Mouse (Mus musculus): ENCODE results near the gene Acy3.
"Not testable (repeated sequence)": the region's sequence is repeated elsewhere in the genome, so short reads cannot be mapped to it uniquely, and the experiment has no call there.

The Acy3 gene

DNA sequence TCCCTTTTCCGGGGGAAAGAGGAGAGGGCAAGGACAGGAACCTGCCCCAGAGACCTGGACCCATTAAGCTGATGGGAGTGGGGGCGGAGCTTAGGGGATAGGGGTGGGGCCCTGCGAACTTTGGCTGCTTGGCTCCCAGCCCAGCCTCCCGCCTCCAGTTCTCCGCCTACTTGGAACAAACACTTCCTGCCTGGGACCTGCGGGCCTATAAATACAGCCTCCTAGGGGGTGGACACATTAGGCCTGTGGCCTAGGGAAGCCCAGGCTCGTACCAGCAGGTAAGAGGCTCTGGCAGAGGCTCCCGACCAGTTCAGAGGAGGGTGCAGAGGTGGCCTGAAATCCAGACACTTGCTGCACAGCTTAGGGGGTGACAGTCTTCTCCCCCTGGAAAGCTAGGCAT lies at the start of gene Acy3:
TSS of gene Acy3 (plus strand) at position 237 of the 400 bp plus-strand sequence.
- peak; percentile 91 for DNase-seq (ENCODE audit: low read depth, low spot score)

DNA sequence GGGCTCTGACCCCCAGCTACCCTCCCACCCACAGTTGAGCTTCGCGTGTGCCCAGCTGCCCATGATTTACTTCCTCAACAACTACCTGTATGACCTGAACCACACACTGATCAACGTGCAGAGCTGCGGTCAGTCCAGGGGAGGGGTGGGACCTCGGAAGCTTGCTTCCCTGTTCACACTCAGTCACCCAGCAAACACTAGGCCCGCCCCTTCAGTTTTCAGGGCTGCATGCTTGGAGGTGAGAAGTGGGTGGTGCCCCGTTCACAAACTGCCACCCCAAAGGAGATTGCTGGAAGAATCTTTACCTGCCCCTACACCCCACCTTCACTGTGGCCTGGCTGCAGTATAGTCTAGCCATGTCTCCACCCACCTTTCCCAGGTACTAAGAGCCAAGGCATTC lies 44.1 kb upstream of the Acy3 start:
- DNase-seq (ENCODE audit: low read depth, low spot score), result no peak

DNA sequence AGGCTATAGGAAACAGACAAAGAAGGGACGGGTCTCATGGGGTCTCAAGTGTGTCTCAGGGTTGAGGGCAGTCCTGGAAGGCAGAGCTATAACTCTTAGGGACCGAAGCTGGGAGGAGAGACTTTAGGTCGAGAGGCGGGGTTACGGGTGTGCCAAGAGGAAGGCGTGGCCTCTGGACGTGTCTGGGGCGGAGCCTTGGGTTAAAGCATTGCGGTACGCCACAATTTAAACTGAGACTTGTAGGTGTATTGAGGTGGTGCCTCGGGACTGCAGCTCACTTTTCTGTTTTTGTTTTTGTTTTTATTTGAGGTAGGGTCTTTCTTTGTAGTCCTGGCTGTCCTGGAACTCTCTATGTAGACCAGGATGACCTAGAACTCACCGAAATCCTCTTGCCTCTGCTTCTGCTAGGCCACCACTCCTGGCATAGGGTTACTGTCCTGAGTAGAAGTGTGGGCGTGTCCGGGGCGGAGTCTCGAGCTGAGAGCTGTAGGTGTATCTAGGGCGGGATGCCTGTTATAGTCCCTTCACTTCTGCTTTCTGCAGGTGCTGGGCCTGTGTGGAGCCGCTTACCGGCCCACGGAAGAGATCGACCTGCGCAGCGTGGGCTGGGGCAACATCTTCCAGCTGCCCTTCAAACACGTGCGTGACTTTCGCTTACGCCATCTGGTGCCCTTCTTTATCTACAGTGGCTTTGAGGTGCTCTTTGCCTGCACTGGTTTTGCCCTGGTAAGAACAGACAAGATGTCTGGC lies 43.2 kb upstream of the Acy3 start:
- DNase-seq (ENCODE audit: low read depth, low spot score), result peak; percentile 92

DNA sequence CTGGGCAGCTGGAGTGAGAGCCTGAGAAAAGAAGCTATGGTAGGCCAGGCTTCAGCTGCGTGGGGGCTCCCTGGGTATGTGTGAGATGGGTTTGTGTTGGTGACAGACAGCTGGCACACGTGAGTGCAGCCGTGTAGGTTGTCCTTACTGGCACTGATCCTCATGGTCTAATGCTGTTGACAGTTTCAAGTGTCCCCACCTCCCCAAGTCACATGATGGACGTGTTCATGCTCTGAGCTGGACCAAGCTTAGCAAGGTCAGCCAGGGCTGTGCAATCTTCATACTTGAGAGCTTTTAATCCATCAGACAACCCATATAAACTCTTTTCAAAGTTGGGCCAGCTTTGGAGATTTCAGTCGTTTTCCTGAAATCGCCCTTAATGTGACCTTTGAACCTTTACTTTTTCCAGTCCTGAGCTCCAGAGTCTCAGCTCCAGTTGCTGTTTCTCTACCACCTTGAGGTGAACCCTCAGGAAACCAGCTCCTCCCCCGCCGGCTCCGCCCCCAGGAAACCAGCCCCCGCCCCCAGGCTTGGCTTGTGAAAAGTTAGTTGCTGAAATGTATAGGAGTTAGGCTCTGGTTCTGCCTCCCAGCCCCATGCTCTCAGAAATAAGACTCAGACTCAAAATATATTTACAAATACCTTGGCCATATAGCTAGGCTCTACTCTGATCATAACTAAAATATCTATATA lies 40.4 kb upstream of the Acy3 start:
- peak; percentile 55 for DNase-seq (ENCODE audit: low read depth, low spot score)

DNA sequence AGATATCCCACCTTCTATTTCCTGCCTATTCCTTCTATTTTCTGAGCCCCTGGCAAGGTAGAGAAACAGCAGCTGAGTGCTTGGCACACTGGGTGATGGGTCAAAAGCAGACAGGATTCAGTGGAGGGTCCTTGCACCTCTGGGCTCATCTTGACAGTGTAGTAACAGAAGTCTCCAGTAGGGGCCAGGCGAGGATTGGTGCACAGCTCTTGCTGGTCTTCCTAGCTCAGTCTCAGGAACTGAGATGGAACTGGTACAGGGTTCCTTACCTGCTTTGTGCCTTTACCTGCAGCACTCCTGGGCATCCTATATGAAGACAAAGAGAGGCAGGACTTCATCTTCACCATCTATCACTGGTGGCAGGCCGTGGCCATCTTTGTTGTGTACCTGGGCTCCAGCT lies 39.7 kb upstream of the Acy3 start:
- peak; percentile 80 for DNase-seq (ENCODE audit: low read depth, low spot score)

DNA sequence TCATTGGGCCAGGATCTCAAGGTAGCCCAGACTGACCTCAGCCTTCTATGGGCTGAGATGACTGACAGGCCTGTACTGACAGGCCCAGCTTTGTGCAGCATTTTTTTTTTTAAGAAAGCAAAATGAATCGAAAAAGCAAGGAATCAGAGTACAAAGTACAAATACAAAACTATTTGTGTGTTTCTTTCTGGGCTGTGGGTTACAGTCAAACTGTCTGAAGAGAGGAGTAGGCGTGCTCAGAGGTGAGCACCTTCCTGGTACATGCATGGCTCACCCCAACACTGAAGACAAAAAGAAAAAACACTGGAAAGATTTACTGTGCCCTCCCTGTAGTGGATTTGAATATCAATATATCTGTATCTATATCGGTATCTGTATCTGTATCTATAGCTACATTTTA lies 38.6 kb upstream of the Acy3 start:
- no peak for DNase-seq (ENCODE audit: low read depth, low spot score)

DNA sequence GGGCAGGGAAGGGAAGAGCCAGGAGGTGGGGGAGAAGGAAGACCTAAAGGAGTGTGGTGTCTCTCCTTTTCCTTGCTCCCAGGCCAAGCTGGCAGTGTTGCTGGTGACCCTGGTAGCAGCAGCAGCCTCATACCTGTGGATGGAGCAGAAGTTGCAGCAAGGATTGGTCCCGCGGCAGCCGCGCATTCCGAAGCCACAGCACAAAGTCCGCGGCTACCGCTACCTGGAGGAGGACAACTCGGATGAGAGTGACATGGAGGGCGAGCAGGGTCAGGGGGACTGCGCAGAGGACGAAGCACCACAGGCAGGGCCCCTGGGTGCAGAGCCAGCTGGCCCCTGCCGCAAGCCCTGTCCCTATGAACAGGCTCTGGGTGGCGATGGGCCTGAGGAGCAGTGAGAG lies 37.8 kb upstream of the Acy3 start:
- no peak for DNase-seq (ENCODE audit: low read depth, low spot score)

DNA sequence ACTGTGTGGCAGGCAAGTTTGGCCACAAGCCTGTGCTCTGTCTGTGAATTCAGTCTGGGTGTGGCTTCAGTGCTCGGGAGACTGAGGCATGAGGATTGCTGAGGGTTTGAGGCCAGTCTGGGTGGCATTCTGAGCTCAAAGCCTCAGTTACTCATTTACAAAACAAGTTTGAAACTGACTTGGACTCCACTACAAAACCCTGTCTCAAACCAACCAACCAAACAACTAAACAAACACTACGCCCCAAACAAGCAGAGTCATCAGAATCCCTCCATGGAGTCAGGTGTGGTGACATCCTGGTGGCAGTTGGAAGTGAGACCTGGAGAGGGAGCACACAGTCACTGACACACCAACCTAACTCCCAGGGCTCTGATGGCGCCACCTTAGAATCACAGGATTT lies 36.0 kb upstream of the Acy3 start:
- DNase-seq (ENCODE audit: low read depth, low spot score), result no peak

DNA sequence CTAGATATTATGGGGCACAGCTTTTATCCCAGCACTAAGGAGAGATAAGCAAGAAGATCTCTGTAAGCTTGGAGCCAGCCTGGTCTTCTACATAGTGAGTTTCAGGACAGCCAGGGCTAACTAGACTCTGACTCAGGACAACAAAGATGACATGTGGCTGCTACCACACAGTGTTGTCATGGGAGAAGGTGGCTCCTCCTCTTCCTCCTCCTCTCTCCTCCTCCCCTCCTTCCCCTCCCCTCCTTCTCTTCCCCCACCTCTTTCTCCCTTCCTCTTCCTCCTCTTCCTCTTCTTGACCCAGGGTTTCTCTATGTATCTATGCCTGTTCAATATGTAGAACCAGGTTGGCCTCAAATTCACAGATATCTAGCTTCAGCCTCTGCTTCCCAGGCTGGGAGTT lies 34.9 kb upstream of the Acy3 start:
- no peak for DNase-seq (ENCODE audit: low read depth, low spot score)

DNA sequence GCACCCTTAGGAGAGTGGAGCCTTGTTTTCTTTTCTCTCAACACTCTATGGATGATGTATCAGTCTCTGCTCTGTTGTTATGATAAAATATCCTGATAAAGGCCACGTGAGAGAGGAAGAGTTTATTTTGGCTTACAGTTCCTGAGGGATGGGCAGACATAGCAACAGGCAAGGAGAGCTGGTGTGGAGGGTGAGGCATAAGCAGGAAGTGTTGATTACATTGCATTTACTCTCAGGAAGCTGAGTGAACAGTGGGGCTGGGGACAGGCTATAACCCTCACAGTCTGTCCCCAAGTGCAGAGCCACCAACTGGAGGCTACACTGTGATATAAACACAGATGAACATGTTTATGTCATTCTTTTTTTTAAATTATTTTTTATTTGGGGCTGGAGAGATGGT lies 34.3 kb upstream of the Acy3 start:
- no peak for DNase-seq (ENCODE audit: low read depth, low spot score)

DNA sequence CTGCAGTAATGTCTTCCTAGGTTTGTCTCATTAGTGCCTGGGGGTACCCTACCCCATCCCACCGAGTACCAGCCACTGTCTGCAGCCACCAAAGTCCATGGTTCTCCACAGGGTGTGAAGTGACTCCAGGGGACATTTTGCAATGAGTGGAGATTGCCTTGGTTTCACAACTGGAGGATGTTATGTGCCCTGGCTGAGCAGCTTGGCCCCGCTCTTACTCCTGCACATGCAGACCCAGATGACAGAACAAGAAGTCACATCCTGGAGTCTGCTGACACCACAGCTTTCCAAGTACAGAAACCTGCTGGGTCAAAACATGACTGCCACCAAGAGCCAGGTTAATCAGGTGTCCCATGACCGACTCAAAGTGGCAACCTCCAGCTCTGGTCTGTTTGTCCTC lies 31.3 kb upstream of the Acy3 start:
- no peak for DNase-seq (ENCODE audit: low read depth, low spot score)

DNA sequence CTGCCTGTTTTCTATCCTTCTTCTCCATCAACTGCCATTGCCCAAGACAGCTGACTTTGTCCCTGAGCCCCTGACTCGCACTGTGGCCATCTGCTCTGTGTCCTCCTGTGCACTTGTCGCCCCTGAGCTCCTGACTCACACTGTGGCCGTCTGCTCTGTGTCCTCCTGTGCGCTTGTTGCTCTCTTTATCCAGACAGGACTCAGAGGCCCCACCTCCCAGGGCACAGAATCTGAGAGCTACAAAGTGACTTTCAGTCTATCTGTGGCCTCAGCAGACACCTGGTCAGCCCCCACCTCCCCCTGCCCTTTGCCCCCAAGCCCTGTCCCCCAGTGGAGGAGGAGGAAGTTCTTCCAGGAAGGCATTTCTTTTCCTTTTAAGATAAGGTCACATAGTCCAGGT lies 30.6 kb upstream of the Acy3 start:
- no peak for DNase-seq (ENCODE audit: low read depth, low spot score)

DNA sequence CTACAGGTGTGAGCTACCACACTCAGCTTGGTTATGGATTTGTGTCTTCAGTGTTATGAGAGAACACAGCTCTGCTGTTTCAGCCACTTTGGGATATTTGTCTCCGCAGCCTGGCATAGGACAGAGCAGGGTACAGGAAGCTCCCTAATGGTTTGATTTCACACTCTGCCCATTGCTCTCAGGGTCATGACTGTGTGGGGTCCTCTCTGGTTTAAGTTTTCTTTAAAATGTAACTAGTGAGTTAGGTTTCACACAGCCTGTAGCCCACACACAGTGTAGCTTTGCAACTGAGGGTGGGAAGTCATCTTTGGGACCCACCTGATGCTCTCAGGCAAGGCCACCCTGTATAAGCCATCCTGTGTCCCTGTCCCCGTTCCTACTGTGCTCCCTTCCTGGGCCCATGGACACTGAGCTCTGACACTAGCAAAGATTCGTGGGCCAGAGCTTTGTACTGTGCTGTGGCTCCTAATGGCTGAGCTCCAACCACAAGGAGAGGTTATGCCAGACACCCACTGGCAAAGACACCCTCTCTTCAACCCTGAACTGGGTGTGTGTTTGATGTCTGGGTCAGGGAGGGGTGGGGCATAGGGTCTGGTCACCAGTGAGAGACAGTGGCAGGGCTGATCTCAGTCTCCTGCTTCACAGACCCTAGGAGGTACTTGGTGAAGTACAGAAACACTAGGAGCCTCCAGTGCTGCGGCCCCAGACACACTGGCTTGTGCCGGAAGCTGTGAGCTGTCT lies 28.9 kb upstream of the Acy3 start:
- DNase-seq (ENCODE audit: low read depth, low spot score), result not testable (repeated sequence)

DNA sequence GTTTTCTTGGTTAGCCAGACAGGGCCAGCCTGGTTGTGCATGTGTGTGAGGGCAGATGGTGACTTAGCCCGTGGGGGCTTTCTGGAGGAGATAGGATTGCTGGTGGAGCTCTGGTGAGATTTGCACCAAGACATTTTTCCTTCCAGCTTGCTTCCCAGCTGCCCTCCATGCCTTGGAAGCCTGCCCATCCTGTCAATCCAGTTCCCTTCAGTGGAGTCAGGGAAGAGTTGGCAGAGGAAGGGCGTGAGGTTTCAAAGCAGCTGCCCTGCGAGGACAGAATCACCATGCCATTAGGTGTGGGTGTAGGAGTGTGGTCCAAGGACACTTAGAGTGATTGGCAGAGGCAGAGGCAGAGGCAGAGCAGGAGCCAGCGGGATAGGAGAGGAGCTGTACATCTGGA lies 27.9 kb upstream of the Acy3 start, which contains the start of gene Aldh3b3:
TSS of gene Aldh3b3 (plus strand) at position 176 of the 400 bp plus-strand sequence.
- DNase-seq (ENCODE audit: low read depth, low spot score), result no peak

DNA sequence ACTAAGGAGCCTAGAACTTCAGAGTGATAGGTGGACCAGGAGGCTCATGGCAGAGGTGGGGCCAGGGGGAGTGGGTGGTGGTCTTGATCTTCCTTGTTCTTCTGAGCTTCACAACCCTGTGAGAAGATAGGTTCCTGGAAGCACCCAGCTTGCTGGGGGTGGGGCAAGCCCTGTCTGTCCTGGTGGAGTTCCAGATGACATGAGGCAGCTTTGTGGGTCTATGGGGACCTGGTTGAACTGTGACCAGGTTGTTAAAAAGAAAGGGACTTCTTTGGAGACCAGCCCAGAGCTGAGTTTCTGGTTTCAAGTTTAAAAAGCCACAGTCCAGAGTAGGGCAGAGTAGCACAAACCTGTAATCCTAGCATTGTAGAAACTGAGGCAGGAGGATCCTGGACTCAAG lies 27.3 kb upstream of the Acy3 start:
- DNase-seq (ENCODE audit: low read depth, low spot score), result no peak

DNA sequence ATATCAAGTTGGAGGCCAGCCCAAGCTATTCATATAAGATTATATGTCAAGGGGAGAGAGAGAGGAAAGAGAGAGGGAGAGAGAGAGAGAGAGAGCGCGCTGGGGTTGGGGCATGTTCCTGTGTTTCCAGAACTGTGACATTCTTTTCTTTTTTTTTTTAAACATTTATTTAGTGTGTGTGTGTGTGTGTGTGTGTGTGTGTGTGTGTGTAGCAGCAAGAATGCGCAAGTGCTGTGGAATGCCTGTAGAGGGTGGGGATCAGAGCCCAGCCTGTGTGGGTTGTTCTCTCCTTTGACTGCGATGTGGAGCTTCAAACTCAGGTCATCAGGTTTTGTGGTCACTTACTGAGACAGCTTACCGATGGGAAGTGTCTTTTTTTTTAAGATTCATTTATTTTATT lies 26.2 kb upstream of the Acy3 start:
- DNase-seq (ENCODE audit: low read depth, low spot score), result no peak

DNA sequence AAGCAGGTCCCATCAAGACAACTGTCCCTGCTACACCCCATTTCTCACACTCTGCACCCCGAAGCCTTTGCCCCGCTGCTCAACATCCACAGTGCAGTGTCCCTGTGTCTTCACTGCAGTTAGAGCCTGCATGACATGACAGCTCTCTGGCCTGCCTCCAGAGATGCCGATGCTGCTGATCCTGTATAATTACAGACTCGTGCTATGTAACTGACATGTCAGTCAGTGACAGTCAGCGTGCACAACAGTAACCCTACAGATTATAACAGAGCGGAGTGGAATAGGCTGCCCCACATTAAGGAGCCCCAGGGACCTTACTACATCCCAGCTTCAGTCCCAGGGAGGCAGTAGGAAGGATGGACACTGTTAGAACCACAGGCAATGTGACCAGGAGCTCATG lies 24.6 kb upstream of the Acy3 start:
- not testable (repeated sequence) for DNase-seq (ENCODE audit: low read depth, low spot score)

DNA sequence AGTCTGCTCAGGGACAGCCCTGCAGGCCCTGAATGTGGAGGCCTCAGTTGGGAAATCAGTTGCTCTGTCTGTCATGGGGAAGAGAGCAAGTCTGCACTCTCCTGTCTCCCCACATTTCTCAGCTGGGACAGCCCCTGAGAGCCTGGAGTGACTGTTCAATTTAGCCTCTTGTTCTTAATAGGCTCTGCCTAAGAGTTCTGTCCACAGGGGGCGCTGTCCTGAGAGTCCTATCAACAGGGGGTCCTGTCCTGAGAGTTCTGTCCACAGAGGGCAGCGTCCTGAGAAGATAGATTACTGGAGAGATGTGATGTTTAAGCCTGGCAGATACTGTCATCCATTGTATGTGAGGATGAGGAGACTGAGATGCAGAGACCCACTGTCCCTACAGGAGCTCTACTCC lies 23.9 kb upstream of the Acy3 start:
- peak; percentile 62 for DNase-seq (ENCODE audit: low read depth, low spot score)

DNA sequence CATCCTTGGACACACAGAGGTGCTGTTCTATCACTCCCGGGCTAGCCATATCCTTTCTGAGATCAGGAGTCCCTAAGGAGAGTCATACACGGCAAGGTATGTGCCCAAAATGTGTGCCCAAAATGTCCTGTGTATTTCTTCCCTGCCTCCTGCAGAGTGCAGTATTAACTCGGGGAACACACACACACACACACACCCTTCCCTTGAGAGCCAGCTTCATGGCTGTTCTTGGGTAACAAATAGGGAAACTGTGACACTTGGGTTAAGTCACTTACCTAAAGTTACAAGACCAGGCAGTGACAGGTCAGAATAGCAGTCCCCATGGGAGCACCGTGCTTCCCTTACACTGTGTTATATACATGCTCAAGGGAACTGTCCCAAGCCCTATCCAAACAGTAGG lies 22.3 kb upstream of the Acy3 start:
- no peak for DNase-seq (ENCODE audit: low read depth, low spot score)

DNA sequence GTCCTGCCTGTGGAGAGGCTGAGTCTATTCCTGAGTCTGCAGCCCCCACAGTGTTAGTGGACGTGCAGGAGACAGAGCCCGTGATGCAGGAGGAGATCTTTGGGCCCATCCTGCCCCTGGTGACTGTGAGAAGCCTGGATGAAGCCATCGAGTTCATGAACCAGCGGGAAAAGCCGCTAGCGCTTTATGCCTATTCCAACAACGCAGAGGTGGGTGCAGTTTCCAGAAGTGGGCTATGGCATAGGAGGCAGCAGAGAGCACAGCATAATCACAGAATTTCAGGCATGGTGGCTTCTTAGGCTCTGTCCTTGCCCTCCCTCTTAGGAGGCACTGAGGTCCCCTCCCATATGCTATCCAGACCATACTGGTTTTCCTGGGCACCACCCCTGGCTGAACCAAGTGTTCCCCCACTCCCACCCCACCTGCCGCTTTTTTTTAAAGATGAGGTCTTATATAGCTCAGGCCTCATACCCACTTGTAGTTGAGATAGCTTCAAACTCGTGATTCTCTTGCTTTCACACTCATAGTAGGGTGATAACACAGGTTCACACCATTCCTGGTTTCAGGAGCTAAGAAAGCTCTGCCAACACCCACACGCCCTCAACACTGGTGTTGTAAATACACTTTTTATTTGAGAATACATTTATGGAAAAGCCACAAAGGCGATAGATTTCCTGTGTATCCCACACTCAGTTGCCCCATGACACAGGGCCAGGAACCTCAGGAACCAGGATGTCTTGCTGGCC lies 19.9 kb upstream of the Acy3 start:
- DNase-seq (ENCODE audit: low read depth, low spot score), result peak; percentile 43

DNA sequence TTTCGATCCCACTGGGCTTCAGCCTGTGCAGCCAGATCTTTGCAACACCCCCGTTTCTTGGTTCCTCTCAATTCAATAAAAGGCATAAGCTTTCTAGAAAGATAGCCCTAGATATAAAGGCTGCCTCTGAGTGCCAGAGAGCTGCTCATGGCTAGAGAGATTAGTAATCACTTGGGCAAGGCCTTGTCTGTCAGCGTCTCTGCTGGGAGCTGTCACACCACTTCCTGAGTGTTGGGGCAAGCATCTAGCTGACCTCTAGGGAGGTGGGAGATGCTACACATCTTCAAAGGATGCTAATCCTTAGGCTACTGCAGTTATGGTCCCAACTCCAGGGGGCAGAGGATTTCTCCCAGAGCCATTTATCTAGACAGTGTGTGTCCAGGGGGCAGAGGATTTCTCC lies 19.1 kb upstream of the Acy3 start:
- no peak for DNase-seq (ENCODE audit: low read depth, low spot score)

DNA sequence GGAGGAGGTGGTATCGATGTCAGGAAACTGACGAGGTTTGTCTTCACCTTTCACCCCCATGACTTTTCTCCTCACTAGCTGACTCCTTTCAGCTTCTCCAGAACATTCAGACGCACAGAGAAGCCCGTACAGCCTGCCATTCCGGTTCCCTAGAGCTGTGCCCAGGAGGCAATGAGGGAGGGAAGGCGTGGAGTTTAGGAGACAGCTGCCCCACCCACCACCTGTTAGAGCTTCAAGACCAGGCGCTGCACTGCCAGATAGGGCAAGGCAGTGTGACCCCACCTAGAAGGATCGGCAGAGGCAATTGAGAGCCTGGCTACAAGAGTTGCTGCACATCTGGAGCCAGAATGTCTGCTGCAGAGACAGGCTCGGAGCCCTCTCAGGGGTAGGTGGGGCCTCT lies 14.1 kb upstream of the Acy3 start, which contains the start of gene Aldh3b2:
TSS of gene Aldh3b2 (plus strand) at position 100 of the 400 bp plus-strand sequence.
- peak; percentile 70 for DNase-seq (ENCODE audit: low read depth, low spot score)

Data from ZHBTc4 (cell line).